Mouse (Mus musculus) cerebellum, adult 2 months (tissue): ENCODE results near the gene Plxnb3.

Experiments
- CTCF ChIP-seq: fragments of 200-500 bp; IDR thresholded peaks from 2 replicates; pipeline ENCODE4 v1.5.1; 2011; ENCODE audit warnings: low read depth, mild to moderate bottlenecking, control low read depth, low read length, moderate library complexity, borderline replicate concordance; ENCODE audit not compliant: insufficient read depth
- POLR2A ChIP-seq: fragments of 200-500 bp; IDR thresholded peaks from 2 replicates; pipeline ENCODE4 v1.6.1; 2011; ENCODE audit warnings: low read length, control low read depth, borderline replicate concordance; ENCODE audit not compliant: insufficient read depth

- TF ChIP-seq POLR2A (no peak), CTCF (no peak)
Observed at GRCm38 (mm10) chrX:73774802-73775483, 18.1 kb downstream of the Plxnb3 start.
